ENCODE assay signal across 30 mouse cellular contexts in genomic region chr15:96213541-96214312, GRCm38 (mm10).
DNase-seq lines count a peak whose midpoint lies in the region; ATAC-seq and TF ChIP-seq lines count a peak whose summit lies in the region.
"Had no signal": no experiment of that assay in that cellular context is flagged by ENCODE, and none has a peak within 500 bp of the region (broad histone marks: within the 10 kb centered on the region; RNA-seq: fewer than 3 reads in every experiment).

No protein-coding gene starts in this region.

- no peak overlapping the region for H3K27ac ChIP-seq in testis, adult 2 months (ENCODE audit: control insufficient read depth, insufficient read depth, low read depth, low read length)
- no peak overlapping the region for H3K27ac ChIP-seq in intestine, embryonic 15.5 days
- H3K27ac ChIP-seq: embryonic facial prominence, embryonic 10.5 days; embryonic facial prominence, embryonic 13.5 days; forebrain, embryonic 13.5 days; gastrocnemius, adult 2 months; heart, adult 2 months; hindbrain, embryonic 10.5 days; hindbrain, embryonic 13.5 days had no signal

- H3K4me3 ChIP-seq in testis, adult 2 months (ENCODE audit: control insufficient read depth, low read depth, low read length): peak overlapping the region; percentile 27
- H3K4me3 ChIP-seq in intestine, embryonic 15.5 days (replicated peaks): no peak overlapping the region
- H3K4me3 ChIP-seq: embryonic facial prominence, embryonic 10.5 days; embryonic facial prominence, embryonic 13.5 days; erythroblast, embryonic 14.5 days; forebrain, embryonic 13.5 days; gastrocnemius, adult 2 months; heart, adult 2 months; hindbrain, embryonic 10.5 days; hindbrain, embryonic 13.5 days had no signal

- no peak overlapping the region for H3K9ac ChIP-seq in intestine, embryonic 15.5 days
- H3K9ac ChIP-seq: embryonic facial prominence, embryonic 13.5 days; forebrain, embryonic 13.5 days; forebrain, postnatal 0 days; hindbrain, embryonic 13.5 days had no signal

- H3K4me2 ChIP-seq in intestine, embryonic 15.5 days (replicated peaks): no peak overlapping the region
- H3K4me2 ChIP-seq: embryonic facial prominence, embryonic 13.5 days; forebrain, embryonic 13.5 days; heart, embryonic 11.5 days; hindbrain, embryonic 13.5 days had no signal

- no peaks in the 10 kb centered on the region for H3K27me3 ChIP-seq in testis, adult 2 months (ENCODE audit: control insufficient read depth, insufficient read depth, low read length)
- H3K27me3 ChIP-seq in intestine, embryonic 15.5 days (replicated peaks): no peaks in the 10 kb centered on the region
- H3K27me3 ChIP-seq: embryonic facial prominence, embryonic 13.5 days; forebrain, embryonic 13.5 days; hindbrain, embryonic 13.5 days had no signal

- 86% methylated on average over 24 of the region's 24 CpGs for WGBS in intestine, embryonic 15.5 days

- TF ChIP-seq CTCF in testis, adult 2 months (IDR thresholded peaks at IDR 0.05; ENCODE audit: control insufficient read depth, insufficient read depth, insufficient replicate concordance, low read depth, low read length): no peak

- H3K4me1 ChIP-seq in testis, adult 2 months (ENCODE audit: control insufficient read depth, insufficient read depth, low read length): peaks cover 13% of the 10 kb centered on the region
- no peaks in the 10 kb centered on the region for H3K4me1 ChIP-seq in intestine, embryonic 15.5 days (replicated peaks)
- H3K4me1 ChIP-seq: embryonic facial prominence, embryonic 10.5 days; embryonic facial prominence, embryonic 13.5 days; hindbrain, embryonic 10.5 days; hindbrain, embryonic 13.5 days had no signal

- no peak for ATAC-seq in intestine, embryonic 15.5 days
- ATAC-seq: forebrain, embryonic 13.5 days; forebrain, postnatal 0 days; hindbrain, embryonic 16.5 days; intestine, embryonic 16.5 days had no signal

- no peak for TF ChIP-seq POLR2A in testis, adult 2 months (IDR thresholded peaks at IDR 0.05; ENCODE audit: control insufficient read depth, low read depth, low read length)

- H3K36me3 ChIP-seq in testis, adult 2 months (ENCODE audit: control insufficient read depth, insufficient read depth, low read length): no peaks in the 10 kb centered on the region
- H3K36me3 ChIP-seq in intestine, embryonic 15.5 days: no peaks in the 10 kb centered on the region
- H3K36me3 ChIP-seq: embryonic facial prominence, embryonic 10.5 days; embryonic facial prominence, embryonic 13.5 days; G1E; hindbrain, embryonic 10.5 days; hindbrain, embryonic 13.5 days had no signal

- H3K9me3 ChIP-seq in intestine, embryonic 15.5 days: no peaks in the 10 kb centered on the region
- H3K9me3 ChIP-seq: embryonic facial prominence, embryonic 10.5 days; embryonic facial prominence, embryonic 13.5 days; forebrain, embryonic 13.5 days; G1E; hindbrain, embryonic 10.5 days had no signal

- no peak for DNase-seq in testis, postnatal 14 days (ENCODE audit: low spot score)
- DNase-seq in ES-CJ7 (ENCODE audit: low read depth, low spot score) (peak; percentile 19), ZHBTc4 (ENCODE audit: low read depth, low spot score) (peak; percentile 33)
- peak; percentile 73 for DNase-seq in retina, postnatal 1 day
- no peak for DNase-seq in urinary bladder, adult 18-20 months (ENCODE audit: low spot score in 2 of 2)
- DNase-seq in gastrocnemius, postnatal 14 days: no peak
- DNase-seq: adrenal gland, postnatal 10 days; cerebellum, adult 11-12 months; cerebellum, adult 8-10 months; cerebellum, postnatal 10 days; cerebellum, postnatal 36 days; embryo, embryonic 11 days; forebrain, postnatal 0 days; gastrocnemius, adult 2 months; gastrocnemius, postnatal 25 days; heart, adult 2 months; heart, postnatal 36 days; kidney, adult 18-20 months had no signal

- intact Hi-C loops in gastrocnemius, postnatal 14 days (cut with DNase I; ENCODE audit: low total_unique reads): no loop called here

Comparison
In these comparisons a context has a peak if more than half of its experiments do, and no peak if none do; other contexts are left out.
1. DNase-seq: peak in ES-CJ7 (single experiment), ZHBTc4 (single experiment) and retina, postnatal 1 day (single experiment); none in testis, postnatal 14 days (single experiment), urinary bladder, adult 18-20 months (0 of 2) and gastrocnemius, postnatal 14 days (single experiment).